Mouse (Mus musculus): ENCODE data around the gene Lhx8.

The Lhx8 gene

GRCm38 (mm10) chr3:154257312-154257711, 73.1 kb downstream of the Lhx8 start:
- DNase-seq (ENCODE audit: low read depth in 1 of 2, low spot score in 2 of 2) = no peak
